Mouse (Mus musculus) urinary bladder, postnatal 36 days (tissue): ENCODE measurements at regions not wholly inside any gene's neighbourhood (a gene's known extent, or its start where the extent isn't known, plus 50 kb on each side); places are given as distances from the start of the nearest gene placed in this dataset.
A peak's percentile ranks its signal among the peaks of the same experiment; 100 is the strongest.

ENCODE experiments used
- DNase-seq, 2 experiments: peaks; one replicate each; pipeline ENCODE4 v3.0.0; 2022; ENCODE audit warnings: low spot score in 2 of 2, mixed read lengths in 1 of 2

GRCm38 (mm10) chr11:63481676-63482310, 353.0 kb downstream of the Pmp22 start:
- no peak for DNase-seq

- DNase-seq = no peak
Measured at GRCm38 (mm10) chr11:63482593-63482992, 353.8 kb downstream of the Pmp22 start.

DNA sequence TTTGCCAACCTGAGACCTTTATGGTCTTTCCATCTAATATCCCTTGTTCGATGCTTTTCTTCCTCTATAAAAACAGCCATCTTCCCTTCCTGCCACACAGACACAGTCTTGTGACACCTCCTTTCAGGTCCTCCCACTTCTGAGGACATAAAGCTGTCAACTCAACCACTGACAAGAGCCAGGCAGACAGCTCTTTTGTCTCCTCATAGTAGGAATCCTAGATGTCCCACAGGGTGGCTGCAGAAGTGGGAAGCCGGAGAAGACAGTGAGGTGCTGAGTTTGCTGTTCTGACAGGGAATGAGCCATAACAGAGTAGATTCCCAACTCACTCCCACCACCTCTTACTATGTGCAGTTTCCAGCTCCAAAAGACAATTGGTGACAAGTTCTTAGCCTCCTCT, 358.4 kb downstream of the Pmp22 start:
- no peak for DNase-seq

DNA sequence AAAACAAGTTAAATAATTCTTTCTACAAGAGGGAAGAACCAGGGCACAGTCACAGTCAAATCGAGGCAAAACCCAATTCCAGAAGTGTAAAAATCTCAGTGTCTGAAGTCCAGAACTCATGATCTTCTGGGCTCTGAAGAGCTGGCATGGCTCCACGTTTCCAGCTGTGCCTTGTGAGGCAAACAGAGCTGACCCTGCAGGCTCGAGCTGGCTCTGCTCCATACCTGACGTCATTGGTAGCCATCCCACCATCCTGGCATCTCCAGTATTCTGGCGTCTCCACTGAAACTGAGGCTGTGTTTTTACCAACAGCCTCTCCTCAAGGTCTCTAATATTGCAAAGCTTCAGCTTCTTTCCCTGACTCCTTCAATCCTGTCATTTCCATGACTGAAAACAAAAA, 373.4 kb downstream of the Pmp22 start:
- DNase-seq = peak in 1 of 2 experiments; percentile 7

DNA sequence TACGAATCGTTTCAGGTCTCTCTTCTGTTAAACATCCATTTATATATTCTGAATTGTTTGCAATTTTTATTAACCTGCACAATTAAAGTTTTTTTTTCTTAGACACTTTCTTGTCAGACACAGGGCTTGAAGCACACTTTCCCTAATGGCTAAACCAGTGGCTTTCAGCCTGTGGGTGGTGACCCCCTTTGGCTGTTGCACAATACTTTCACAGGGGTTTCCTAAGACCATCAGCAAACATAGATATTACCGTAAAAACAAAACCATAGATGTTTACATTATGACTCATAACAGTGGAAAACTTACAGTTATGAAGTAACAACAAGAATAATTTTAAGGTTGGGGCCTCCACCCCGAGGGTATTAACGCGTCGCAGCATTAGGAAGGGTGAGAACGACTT, 378.6 kb downstream of the Pmp22 start:
- no peak for DNase-seq

DNA sequence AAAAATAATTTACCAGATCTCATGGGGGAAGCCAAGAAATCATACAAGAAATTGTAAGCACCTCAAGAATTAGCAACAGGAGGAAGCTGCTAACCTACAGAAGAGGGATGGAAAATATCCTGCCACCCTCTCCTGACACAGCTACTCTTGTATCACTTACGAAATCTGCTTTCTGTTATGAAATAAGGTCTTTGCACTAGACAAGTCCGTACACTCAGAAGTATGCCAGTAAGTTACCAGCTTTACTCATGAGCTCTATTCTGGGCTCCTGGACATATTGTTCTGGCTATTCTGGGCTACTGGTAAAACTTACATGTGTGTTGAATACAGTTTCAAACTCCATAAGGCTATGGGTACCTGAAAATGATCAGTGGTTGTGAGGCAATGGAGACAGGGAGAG, 379.9 kb downstream of the Pmp22 start:
- DNase-seq = no peak

- no peak for DNase-seq
Measured at GRCm38 (mm10) chr11:63510611-63511010, 381.8 kb downstream of the Pmp22 start.

DNA sequence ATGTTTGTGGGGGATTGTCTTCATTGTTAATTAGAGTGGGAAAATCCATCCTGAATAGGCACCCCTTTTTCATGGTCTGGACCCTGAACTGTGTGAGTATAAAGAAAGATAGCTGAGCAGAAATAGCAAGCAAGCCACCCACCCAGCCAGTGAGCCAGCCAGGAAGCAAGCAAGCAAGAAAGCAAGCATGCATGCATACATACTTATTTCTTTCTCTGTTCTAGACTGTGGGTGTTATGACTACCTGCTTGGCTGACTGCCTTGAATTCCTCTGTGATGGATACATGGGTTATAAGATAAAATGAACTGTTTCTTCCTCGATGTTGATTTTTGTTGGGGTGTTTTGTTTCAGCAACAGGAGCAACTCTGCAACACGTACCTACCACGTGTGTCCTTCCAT, 385.8 kb downstream of the Pmp22 start:
- no peak for DNase-seq

DNA sequence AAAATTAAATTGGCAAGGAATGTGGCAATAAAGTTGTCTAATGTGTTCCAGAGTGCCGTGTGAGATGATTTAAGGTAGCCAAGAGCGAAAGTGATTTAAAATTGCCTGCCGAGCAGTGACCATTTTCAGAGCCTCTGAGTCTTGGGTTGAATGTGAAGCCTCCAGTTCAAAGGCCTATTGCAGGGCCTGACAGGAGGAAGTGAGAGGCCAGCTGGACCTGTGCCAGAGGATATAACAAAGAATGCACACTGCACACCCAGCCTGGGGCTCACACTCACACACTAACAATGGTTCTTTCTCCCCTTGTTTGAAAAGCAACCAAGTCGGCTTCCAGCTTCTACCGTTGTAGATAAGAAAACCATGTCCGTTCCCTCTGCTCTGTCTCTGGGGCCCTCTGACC, 390.1 kb downstream of the Pmp22 start:
- DNase-seq = no peak

DNA sequence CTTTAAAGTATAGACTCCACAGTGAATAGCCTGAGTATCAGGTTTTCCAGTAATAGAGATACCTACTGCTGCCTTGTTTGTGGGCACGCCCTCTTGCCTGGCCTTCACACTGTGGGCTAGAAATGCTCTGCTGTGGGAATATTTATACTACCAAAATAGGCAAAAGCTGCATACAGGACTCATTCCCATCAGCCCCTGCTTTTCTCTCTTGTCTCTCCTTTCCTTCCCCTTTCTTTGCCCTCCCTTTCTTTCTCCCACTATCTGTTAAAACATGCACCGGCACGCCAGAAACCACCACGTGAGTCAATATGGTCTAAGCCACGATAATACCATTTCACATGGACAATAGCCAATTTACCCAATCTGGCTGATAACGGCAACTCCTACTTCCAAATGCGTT, 395.5 kb downstream of the Pmp22 start:
- DNase-seq = peak in 1 of 2 experiments; percentile 9

- no peak for DNase-seq
Measured at GRCm38 (mm10) chr11:63525431-63525830, 396.6 kb downstream of the Pmp22 start.

- no peak for DNase-seq
Measured at GRCm38 (mm10) chr11:63525956-63526355, 396.1 kb downstream of the Hs3st3b1 start.

- no peak for DNase-seq
Measured at GRCm38 (mm10) chr11:63532752-63533151, 389.3 kb downstream of the Hs3st3b1 start.

GRCm38 (mm10) chr11:63533555-63534200, 388.4 kb downstream of the Hs3st3b1 start:
- DNase-seq = no peak

DNA sequence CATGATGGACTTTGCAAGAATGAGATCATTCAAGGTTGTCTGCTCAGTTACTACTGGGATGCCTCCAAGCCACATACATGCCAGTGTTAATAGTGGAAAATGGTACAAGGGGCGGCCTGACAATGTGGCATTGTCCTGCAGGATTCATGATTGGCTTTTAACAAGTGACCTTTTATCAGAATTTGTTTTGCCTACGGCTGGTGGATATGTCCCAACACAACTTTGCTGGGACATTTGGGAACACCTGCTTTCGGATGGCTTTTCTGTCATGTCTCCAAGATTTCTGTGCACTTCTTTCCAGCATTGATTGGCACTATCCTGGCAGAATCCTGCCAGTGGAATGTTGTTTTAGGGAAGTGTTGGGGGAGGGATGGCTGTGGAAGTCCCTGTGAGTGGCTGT, 384.4 kb downstream of the Hs3st3b1 start:
- DNase-seq = no peak

DNA sequence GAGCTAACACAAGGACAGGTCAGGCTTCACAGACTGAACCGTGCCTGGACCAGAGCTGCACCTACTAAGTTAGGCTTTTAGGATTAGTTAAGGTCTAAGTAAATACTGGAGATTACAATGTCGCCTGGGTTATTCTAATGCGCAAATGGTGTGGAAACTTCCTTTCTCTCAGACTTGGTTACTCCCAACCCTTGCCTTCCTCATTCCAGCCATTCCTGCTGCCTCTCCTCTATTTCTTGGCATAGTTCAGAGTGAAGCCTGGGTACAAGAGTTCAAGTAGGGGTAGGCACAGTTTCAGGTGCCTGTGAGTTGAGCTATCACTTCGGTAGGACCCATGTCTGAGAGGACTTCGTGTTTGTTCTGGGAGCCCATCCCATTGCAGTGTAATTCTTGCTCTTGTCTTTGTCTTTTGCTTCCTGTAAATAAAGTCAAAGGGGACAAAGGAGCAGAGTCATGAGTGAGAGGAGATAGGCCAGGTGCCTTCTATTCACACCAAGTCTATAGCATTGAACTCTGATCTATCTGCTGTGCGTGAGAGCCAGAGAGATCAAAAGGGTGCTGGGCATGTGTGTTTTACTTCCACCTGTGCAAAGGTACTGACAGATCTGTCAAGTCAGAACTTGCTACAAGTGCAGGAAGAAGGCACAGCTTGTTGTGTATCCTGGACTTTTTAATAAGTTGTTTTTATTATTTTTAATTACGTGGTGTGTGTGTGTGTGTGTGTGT, 378.0 kb downstream of the Hs3st3b1 start:
- no peak for DNase-seq

DNA sequence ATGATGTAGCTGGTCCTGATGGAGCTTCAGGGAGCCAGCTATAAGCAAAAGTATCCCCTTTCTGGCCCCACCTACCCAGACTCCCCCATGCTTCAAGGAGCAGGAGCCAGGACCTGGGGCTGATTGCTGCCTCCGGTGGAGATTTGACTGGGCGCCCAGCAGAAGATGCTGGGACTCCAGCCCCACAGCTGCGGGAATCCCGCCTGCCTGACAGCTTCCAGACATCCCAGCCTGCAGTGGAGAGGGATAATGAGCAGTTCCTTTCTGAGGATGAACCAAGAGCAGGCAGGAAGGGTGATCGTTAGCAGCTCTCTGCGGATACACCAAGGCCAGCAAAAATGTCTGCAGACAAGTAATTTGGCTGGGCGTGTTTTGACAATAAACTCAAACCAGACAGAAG, 376.6 kb downstream of the Hs3st3b1 start:
- DNase-seq = no peak

- no peak for DNase-seq
Measured at GRCm38 (mm10) chr11:63560466-63560865, 361.6 kb downstream of the Hs3st3b1 start.

- DNase-seq = peak in 1 of 2 experiments; percentile 13
Measured at GRCm38 (mm10) chr11:63562696-63563095, 359.4 kb downstream of the Hs3st3b1 start.

GRCm38 (mm10) chr11:63565471-63566232, 356.4 kb downstream of the Hs3st3b1 start:
- no peak for DNase-seq

GRCm38 (mm10) chr11:63569785-63570479, 352.2 kb downstream of the Hs3st3b1 start:
- DNase-seq = no peak

DNA sequence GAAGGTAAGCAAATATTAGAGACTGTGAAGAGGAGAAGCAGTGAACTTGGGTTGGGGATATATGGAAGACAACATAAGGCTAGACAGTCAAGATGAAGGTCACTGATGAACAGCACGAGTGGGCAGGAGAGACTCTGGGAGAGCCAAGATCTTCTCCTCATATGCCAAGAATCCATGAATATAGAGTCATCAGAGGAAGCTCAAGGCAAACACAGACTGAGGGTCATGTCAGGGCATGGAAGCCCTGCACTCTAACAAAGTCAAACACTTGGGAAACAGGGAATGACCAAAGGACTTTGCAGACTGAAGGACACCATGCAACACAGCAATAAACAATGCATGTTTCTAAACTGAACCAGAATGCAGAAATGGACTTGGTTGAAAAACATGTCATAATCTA, 351.4 kb downstream of the Hs3st3b1 start:
- DNase-seq = no peak
